Mouse (Mus musculus) left cerebral cortex, adult 8-10 months (tissue): ENCODE data around the gene Ubl4b. TPM values are rescaled to one million over a fixed set of nuclear protein-coding genes. Genes with fewer than 3 reads are reported as not detected.

ENCODE experiments used
- DNase-seq, 2 experiments: peaks; one replicate each; pipeline ENCODE4 v3.0.0; 2022; ENCODE audit warnings: low spot score in 2 of 2
- total RNA-seq, 4 experiments: library from RNA; stranded (reverse); gene quantifications; 2 replicates each; pipeline ENCODE4 v1.2.4; 2022

Ubl4b gene
- total RNA-seq: under 1 TPM in 1 of 4 experiments, not detected in 3; 0.70 TPM

DNA sequence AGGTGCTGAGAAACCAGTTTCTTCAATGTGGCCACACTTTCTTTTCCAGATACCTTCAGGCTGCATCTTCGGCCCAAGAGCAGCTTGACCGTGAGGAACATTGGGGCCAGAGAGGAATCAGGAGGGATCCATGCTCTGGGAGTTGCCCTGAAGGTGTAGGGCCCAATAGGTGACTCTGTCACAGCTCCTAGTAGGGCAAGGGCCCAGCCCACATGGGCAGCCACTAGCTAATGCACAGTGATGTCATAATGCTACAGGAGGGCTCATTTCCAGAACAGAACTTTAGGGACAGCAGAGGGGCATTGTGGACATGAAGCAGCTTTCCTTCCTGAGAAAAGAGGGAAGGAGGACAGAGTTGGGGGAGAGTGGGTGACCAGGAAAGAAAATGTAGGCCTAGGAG lies at the start of gene Ubl4b:
Gene Ubl4b (minus strand): TSS at position 232 of the 400 bp plus-strand sequence.
- no peak for DNase-seq

DNA sequence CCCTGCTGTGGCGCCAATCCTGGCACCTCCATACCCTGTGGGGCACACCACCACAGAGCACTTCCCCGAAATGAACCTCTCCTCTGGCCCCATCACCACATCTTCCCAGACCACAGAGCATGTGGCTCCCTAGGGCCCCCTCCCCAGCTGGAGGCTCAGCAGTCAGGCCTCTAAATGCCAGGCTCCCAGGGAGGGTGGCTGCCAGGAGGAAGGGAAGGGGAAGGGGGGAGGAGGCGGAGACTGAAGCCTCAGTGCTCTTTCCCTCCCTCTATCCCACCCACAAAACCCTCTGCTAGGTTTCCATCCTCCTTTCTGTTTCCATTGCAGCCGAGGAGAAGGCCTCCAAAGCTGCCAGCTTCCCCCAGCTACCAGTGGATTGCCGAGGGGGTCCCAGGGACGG lies 45.3 kb upstream of the Ubl4b start:
- no peak for DNase-seq

DNA sequence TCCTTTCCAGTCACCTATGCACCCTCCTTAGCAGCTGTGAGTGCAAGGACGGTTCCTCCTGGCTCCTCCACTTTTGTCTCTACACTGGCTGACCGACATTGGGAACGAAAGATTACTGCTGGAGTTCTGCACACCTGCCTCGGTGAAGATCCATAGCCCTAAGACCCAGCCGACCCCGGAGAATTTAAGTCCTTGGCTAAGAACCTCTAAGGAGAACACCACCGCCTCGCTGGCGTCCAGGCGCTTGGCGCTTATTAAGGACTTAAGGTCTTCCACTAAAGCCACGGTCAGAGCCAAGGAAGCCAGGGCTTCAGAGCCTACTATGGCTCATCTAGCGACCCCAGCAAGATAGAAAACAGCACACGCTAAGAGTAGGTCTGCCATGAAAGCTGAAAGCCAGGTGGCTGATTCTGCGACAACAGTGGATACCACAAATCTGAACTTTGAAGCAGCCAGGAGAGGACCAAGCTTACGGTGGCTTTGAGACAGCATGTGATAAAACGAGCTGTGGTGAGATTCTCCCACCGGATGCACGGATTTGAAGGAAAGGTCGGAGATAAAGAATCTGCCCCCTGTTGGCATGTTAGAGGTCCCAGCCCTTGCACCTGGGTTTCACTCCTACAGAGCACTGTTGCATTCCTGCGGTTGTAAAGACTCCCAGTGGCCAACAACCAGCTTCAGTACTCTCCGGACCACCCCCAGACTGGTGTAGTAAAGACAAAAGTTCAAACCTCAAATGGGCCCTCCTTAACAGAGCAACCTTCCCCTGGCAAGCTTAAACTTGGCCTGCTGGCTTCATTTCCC lies 42.9 kb upstream of the Ubl4b start:
- no peak for DNase-seq

- no peak for DNase-seq
These were observed 42.3 kb upstream of the Ubl4b start for GRCm38 (mm10) chr3:107597134-107597533.

GRCm38 (mm10) chr3:107596559-107596958 lies 41.7 kb upstream of the Ubl4b start:
- no peak for DNase-seq

DNA sequence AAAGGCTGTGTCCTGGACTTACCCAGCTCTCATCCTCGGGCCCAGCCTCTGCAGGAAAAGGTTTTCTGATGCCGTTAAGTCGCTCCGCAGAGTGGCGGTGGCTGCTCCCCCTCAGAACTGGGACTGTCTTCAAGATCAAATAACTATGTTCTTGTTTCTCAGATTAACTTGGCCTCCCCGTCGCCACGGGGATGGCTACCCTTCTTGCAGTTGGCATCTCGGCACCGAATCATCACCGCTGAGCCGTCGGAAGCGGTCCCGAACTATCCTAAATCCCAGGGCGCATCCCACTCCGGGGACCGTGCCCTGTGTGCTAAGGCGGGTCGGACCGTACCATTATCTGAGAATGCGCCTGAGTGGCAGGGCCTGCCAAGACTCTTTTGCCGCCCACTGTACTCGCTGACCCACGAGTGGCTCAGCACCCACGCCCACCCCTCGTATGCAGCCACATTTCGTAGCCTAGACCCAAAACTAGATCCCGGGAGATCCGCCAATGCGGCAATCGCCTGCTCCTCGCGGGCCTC lies 41.1 kb upstream of the Ubl4b start:
- no peak for DNase-seq

GRCm38 (mm10) chr3:107595264-107595937 lies 40.5 kb upstream of the Ubl4b start:
- DNase-seq: no peak

- no peak for DNase-seq
These were observed 39.9 kb upstream of the Ubl4b start, which contains the start of gene Alx3 for GRCm38 (mm10) chr3:107594662-107595263. Alx3 (plus strand) TSS chr3:107595031.

GRCm38 (mm10) chr3:107593632-107594031 lies 38.8 kb upstream of the Ubl4b start:
- no peak for DNase-seq

GRCm38 (mm10) chr3:107591612-107592011 lies 36.7 kb upstream of the Ubl4b start:
- no peak for DNase-seq

GRCm38 (mm10) chr3:107586504-107586903 lies 31.6 kb upstream of the Ubl4b start:
- DNase-seq: no peak

- DNase-seq: no peak
These were observed 29.0 kb upstream of the Ubl4b start for GRCm38 (mm10) chr3:107583893-107584292.

GRCm38 (mm10) chr3:107582875-107583767 lies 28.2 kb upstream of the Ubl4b start:
- DNase-seq: no peak

- DNase-seq: no peak
These were observed 27.4 kb upstream of the Ubl4b start for GRCm38 (mm10) chr3:107582130-107582874.

DNA sequence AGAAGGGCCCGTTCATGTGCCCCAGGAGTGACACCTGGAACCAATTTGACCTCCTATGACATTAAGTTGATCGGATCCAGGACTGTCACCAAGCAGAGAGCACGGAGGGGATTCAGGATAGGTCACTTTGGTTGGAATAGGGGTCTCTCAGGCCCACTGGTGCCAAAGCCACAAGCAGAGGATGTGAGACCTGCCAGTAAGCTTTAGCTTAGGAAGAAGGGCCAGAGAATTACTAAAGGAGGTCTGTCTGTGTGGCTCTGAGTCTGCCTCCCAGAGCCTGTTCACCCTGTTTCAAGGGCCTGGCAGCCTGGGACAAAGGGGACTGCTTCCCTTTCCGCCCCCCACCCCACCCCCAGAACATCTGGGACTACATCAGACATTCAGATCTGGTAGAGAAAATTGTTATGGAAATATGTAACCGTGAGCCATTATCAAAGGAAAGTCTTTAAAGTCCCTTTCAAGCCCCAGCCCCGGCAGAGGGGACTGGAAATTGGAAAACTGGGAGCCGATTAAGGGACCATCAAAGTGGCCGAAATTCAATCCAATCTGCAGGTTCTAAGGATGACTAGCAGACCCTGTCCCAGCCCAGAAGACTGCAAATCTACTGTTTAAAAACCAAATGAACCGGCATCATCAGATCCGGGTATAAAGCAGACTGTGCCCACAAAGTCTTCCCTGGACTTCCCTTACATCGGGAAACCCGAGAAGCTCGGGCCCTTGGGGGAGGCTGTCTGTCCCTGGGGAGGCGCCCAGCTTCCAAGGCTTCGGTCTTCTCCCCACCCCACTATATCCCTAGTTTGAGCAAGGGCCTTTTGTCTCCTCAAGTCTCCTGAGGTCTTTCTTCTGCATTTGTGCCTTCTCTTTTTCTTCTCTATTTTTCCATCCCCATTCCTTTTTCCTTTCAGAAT lies 26.5 kb upstream of the Ubl4b start:
- no peak for DNase-seq

GRCm38 (mm10) chr3:107579466-107579865 lies 24.6 kb upstream of the Ubl4b start:
- DNase-seq: peak in 1 of 2 experiments; percentile 57

GRCm38 (mm10) chr3:107577810-107578390 lies 23.0 kb upstream of the Ubl4b start:
- DNase-seq: no peak

GRCm38 (mm10) chr3:107576807-107577206 lies 21.9 kb upstream of the Ubl4b start:
- DNase-seq: no peak

DNA sequence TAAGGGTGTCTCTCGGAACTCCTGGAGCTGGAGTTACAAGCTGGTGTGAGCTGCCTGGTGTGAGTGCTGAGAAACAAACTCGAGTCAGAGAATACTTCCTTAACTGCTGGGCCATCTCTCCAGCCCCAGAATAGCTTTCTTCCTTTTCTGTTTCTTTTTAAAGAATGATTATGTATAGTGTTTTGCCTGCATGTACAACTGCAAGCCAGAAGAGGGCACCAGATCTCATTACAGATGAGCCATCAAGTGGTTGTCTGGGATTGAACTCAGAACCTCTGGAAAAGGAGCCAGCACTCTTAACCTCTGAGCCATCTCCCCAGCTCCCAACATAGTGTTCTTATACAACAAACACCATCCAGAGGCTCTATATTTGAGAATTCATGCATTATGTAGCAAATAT lies 16.3 kb upstream of the Ubl4b start:
- no peak for DNase-seq
